Mouse (Mus musculus) neural tube, embryonic 11.5 days (tissue): ENCODE data around the gene Itpka. TPM values are rescaled to one million over a fixed set of nuclear protein-coding genes. Genes with fewer than 3 reads are reported as not detected.

Source experiments
- ATAC-seq: fragments of 200-750 bp; cut with Nextera tagmentation; 2 replicates; pipeline ENCODE4 v1.8.0; 2017; ENCODE audit warnings: moderate number of reproducible peaks, mild to moderate bottlenecking, moderate TSS enrichment, moderate library complexity; ENCODE audit not compliant: insufficient read depth, low FRiP score, low TSS enrichment
- DNase-seq: peaks from one replicate; pipeline ENCODE4 v3.0.0-alpha.2; 2015; ENCODE audit warnings: low spot score
- H3K27ac ChIP-seq: fragments of 300-500 bp; sonication (generic); 2 replicates; pipeline ENCODE4 v1.5.1; 2014; ENCODE audit warnings: low read depth, mild to moderate bottlenecking, low read length
- H3K27me3 ChIP-seq: fragments of 300-500 bp; sonication (generic); 2 replicates; pipeline ENCODE4 v1.6.1; 2014; ENCODE audit warnings: mild to moderate bottlenecking, low read length, mixed read lengths; ENCODE audit not compliant: control insufficient read depth, insufficient read depth
- H3K36me3 ChIP-seq: fragments of 300-500 bp; sonication (generic); 2 replicates; pipeline ENCODE4 v1.6.1; 2014; ENCODE audit warnings: mild to moderate bottlenecking, low read length, moderate library complexity, mixed read lengths; ENCODE audit not compliant: control insufficient read depth, insufficient read depth
- H3K4me1 ChIP-seq: fragments of 300-500 bp; sonication (generic); 2 replicates; pipeline ENCODE4 v1.6.1; 2014; ENCODE audit warnings: low read length, mixed read lengths; ENCODE audit not compliant: control insufficient read depth, insufficient read depth
- H3K4me2 ChIP-seq: fragments of 300-500 bp; sonication (generic); 2 replicates; pipeline ENCODE4 v1.6.1; 2014; ENCODE audit warnings: low read depth, mild to moderate bottlenecking, moderate library complexity
- H3K4me3 ChIP-seq: fragments of 300-500 bp; sonication (generic); 2 replicates; pipeline ENCODE4 v1.5.1; 2014; ENCODE audit warnings: low read depth, low read length
- H3K9ac ChIP-seq: fragments of 300-500 bp; sonication (generic); 2 replicates; pipeline ENCODE4 v1.6.1; 2014; ENCODE audit warnings: mild to moderate bottlenecking, low read length
- H3K9me3 ChIP-seq: fragments of 300-500 bp; sonication (generic); 2 replicates; pipeline ENCODE4 v1.6.1; 2016; ENCODE audit warnings: low read length; ENCODE audit not compliant: control insufficient read depth
- WGBS: fragments of 180-500 bp; shearing (Covaris S2); extraction: QIAGEN DNeasy Blood & Tissue Kit; methylation state at CpG from one replicate; pipeline ENCODE4 v1.1.7; 2014; 5-methylcytosine and 5-hydroxymethylcytosine counted together
- polyA plus RNA-seq: library from polyadenylated mRNA; unstranded; fragments of >200 nt; fragmentation: Nextera tagmentation; extraction: Ambion mirVana; gene quantifications from 2 replicates; pipeline ENCODE4 v1.2.1, GENCODE M21; 2014

Gene Itpka
- polyA plus RNA-seq, 1 experiment from 2014 or later = 0.78 TPM

- no peak overlapping the region for H3K4me2 ChIP-seq
- no peak overlapping the region for H3K27ac ChIP-seq
- no peaks in the 10 kb centered on the region for H3K9me3 ChIP-seq
- WGBS = 97% methylated on average over 8 of the region's 8 CpGs
- H3K4me1 ChIP-seq = no peaks in the 10 kb centered on the region
- no peak overlapping the region for H3K4me3 ChIP-seq
- no peaks in the 10 kb centered on the region for H3K27me3 ChIP-seq
- ATAC-seq (no peak), DNase-seq (no peak)
- H3K36me3 ChIP-seq = peaks cover 32% of the 10 kb centered on the region
- no peak overlapping the region for H3K9ac ChIP-seq
Observed at GRCm38 (mm10) chr2:119721070-119721469, 21.1 kb upstream of the Itpka start.

- DNase-seq = no peak
- Histone ChIP-seq H3K9me3 (no peaks in the 10 kb centered on the region), H3K36me3 (peaks cover 26% of the 10 kb centered on the region), H3K27ac (no peak overlapping the region), H3K4me3 (no peak overlapping the region), H3K4me1 (no peaks in the 10 kb centered on the region), H3K4me2 (no peak overlapping the region), H3K9ac (no peak overlapping the region), H3K27me3 (no peaks in the 10 kb centered on the region)
- 96% methylated on average over 3 of the region's 3 CpGs for WGBS
- ATAC-seq = no peak
Observed at GRCm38 (mm10) chr2:119727762-119728416, 14.2 kb upstream of the Itpka start.

- 88% methylated on average over 4 of the region's 4 CpGs for WGBS
- Histone ChIP-seq H3K36me3 (peaks cover 17% of the 10 kb centered on the region), H3K4me3 (no peak overlapping the region), H3K4me2 (no peak overlapping the region), H3K27ac (no peak overlapping the region), H3K27me3 (no peaks in the 10 kb centered on the region), H3K9ac (no peak overlapping the region), H3K4me1 (no peaks in the 10 kb centered on the region), H3K9me3 (no peaks in the 10 kb centered on the region)
- no peak for DNase-seq
- no peak for ATAC-seq
Observed at GRCm38 (mm10) chr2:119730735-119731134, 11.4 kb upstream of the Itpka start.

- H3K27me3 ChIP-seq = no peaks in the 10 kb centered on the region; the same call in 1 of the 2 replicates
- ATAC-seq = no peak
- 22% methylated on average over 12 of the region's 12 CpGs for WGBS
- H3K36me3 ChIP-seq = peaks cover 3% of the 10 kb centered on the region; the same call in 1 of the 2 replicates
- DNase-seq = no peak
- H3K4me3 ChIP-seq = no peak overlapping the region
- H3K4me1 ChIP-seq = no peaks in the 10 kb centered on the region
- H3K27ac ChIP-seq = no peak overlapping the region
- no peaks in the 10 kb centered on the region for H3K9me3 ChIP-seq
- H3K9ac ChIP-seq = no peak overlapping the region
- no peak overlapping the region for H3K4me2 ChIP-seq
Observed at GRCm38 (mm10) chr2:119737124-119737523, 5.0 kb upstream of the Itpka start.

- DNase-seq = no peak
- Histone ChIP-seq H3K27me3 (peaks cover 30% of the 10 kb centered on the region), H3K36me3 (no peaks in the 10 kb centered on the region), H3K4me3 (no peak overlapping the region), H3K27ac (no peak overlapping the region), H3K9me3 (no peaks in the 10 kb centered on the region), H3K9ac (no peak overlapping the region), H3K4me1 (peaks cover 17% of the 10 kb centered on the region), H3K4me2 (no peak overlapping the region)
- WGBS = 17% methylated on average over 2 of the region's 2 CpGs
- no peak for ATAC-seq
Observed at GRCm38 (mm10) chr2:119740567-119740966, 1.6 kb upstream of the Itpka start.

- H3K27me3 ChIP-seq = peaks cover 36% of the 10 kb centered on the region
- H3K4me2 ChIP-seq = peak overlapping the region; percentile 97
- peak overlapping the region; percentile 59 for H3K9ac ChIP-seq
- H3K4me1 ChIP-seq = peaks cover 17% of the 10 kb centered on the region
- DNase-seq = no peak
- WGBS = 0% methylated on average over 53 of the region's 70 CpGs
- H3K9me3 ChIP-seq = no peaks in the 10 kb centered on the region
- no peaks in the 10 kb centered on the region for H3K36me3 ChIP-seq
- H3K4me3 ChIP-seq = peak overlapping the region; percentile 58
- no peak overlapping the region for H3K27ac ChIP-seq
- ATAC-seq = peak; percentile 31; the same call in 1 of the 2 replicates
Observed at GRCm38 (mm10) chr2:119742461-119743175, 481 bp downstream of the Itpka start.

GRCm38 (mm10) chr2:119743176-119743807 lies 1.2 kb downstream of the Itpka start:
- peaks cover 17% of the 10 kb centered on the region for H3K4me1 ChIP-seq
- ATAC-seq (no peak), DNase-seq (no peak)
- H3K36me3 ChIP-seq = no peaks in the 10 kb centered on the region
- peaks cover 36% of the 10 kb centered on the region for H3K27me3 ChIP-seq
- no peaks in the 10 kb centered on the region for H3K9me3 ChIP-seq
- H3K9ac ChIP-seq = no peak overlapping the region
- H3K27ac ChIP-seq = no peak overlapping the region
- peak overlapping the region; percentile 58 for H3K4me3 ChIP-seq
- H3K4me2 ChIP-seq = peak overlapping the region; percentile 97
- WGBS = 11% methylated on average over 21 of the region's 31 CpGs

- no peak for DNase-seq
- 2% methylated on average over 22 of the region's 22 CpGs for WGBS
- H3K27me3 ChIP-seq = peaks cover 36% of the 10 kb centered on the region
Observed at GRCm38 (mm10) chr2:119743808-119744162, 1.6 kb downstream of the Itpka start.

More at GRCm38 (mm10) chr2:119743808-119744162, 1.6 kb downstream of the Itpka start:
- Histone ChIP-seq H3K36me3 (no peaks in the 10 kb centered on the region), H3K4me3 (no peak overlapping the region; the same call in 1 of the 2 replicates), H3K9ac (no peak overlapping the region), H3K9me3 (no peaks in the 10 kb centered on the region), H3K4me2 (peak overlapping the region; percentile 15; the same call in 1 of the 2 replicates), H3K4me1 (peaks cover 17% of the 10 kb centered on the region), H3K27ac (no peak overlapping the region)
- ATAC-seq = no peak
